Mouse (Mus musculus): ENCODE measurements around the gene Trub2.
"Not testable (repeated sequence)": the region's sequence is repeated elsewhere in the genome, so short reads cannot be mapped to it uniquely, and the experiment has no call there.

Trub2 gene

GRCm38 (mm10) chr2:29787937-29788681, at the start of gene Trub2:
Gene Trub2, minus strand, starts transcription at chr2:29788502.
- peak; percentile 87 for DNase-seq

GRCm38 (mm10) chr2:29835391-29835899, 47.1 kb upstream of the Trub2 start:
- no peak for DNase-seq

GRCm38 (mm10) chr2:29833796-29834195, 45.5 kb upstream of the Trub2 start:
- DNase-seq = no peak

- peak; percentile 90 for DNase-seq
These were observed 42.8 kb upstream of the Trub2 start for GRCm38 (mm10) chr2:29831106-29831505.

GRCm38 (mm10) chr2:29827709-29828024, 39.4 kb upstream of the Trub2 start:
- DNase-seq = no peak

GRCm38 (mm10) chr2:29826926-29827708, 38.8 kb upstream of the Trub2 start:
- DNase-seq = peak; percentile 97

- DNase-seq = no peak
These were observed 38.1 kb upstream of the Trub2 start for GRCm38 (mm10) chr2:29826318-29826925.

GRCm38 (mm10) chr2:29820025-29820817, 31.9 kb upstream of the Trub2 start, which contains the start of gene Urm1:
Gene Urm1, plus strand, starts transcription at chr2:29820075.
- peak; percentile 55 for DNase-seq

- DNase-seq = no peak
These were observed 31.1 kb upstream of the Trub2 start for GRCm38 (mm10) chr2:29819363-29819762.

GRCm38 (mm10) chr2:29817426-29818232, 29.3 kb upstream of the Trub2 start:
- peak; percentile 86 for DNase-seq

GRCm38 (mm10) chr2:29815678-29816371, 27.5 kb upstream of the Trub2 start:
- no peak for DNase-seq

GRCm38 (mm10) chr2:29803400-29803831, 15.1 kb upstream of the Trub2 start:
- DNase-seq = no peak

GRCm38 (mm10) chr2:29802827-29803201, 14.5 kb upstream of the Trub2 start:
- DNase-seq = no peak

GRCm38 (mm10) chr2:29802075-29802826, 13.9 kb upstream of the Trub2 start, which contains the start of gene Slc27a4:
Gene Slc27a4, plus strand, starts transcription at chr2:29802634.
- peak; percentile 95 for DNase-seq

GRCm38 (mm10) chr2:29792772-29793487, 4.6 kb upstream of the Trub2 start:
- no peak for DNase-seq

- peak; percentile 94 for DNase-seq
These were observed 991 bp downstream of the Trub2 start, which contains the start of gene Coq4 for GRCm38 (mm10) chr2:29787104-29787917. Gene Coq4, plus strand, starts transcription at chr2:29787493.

- DNase-seq = no peak
These were observed 4.0 kb downstream of the Trub2 start for GRCm38 (mm10) chr2:29784290-29784689.

GRCm38 (mm10) chr2:29781256-29781655, 7.0 kb downstream of the Trub2 start:
- DNase-seq = not testable (repeated sequence)

GRCm38 (mm10) chr2:29773323-29773722, 15.0 kb downstream of the Trub2 start:
- no peak for DNase-seq
